Mouse (Mus musculus): ENCODE measurements around the gene Fam78a.

GRCm38 (mm10) chr2:32094001-32094707, 9.5 kb upstream of the Fam78a start:
- TF ChIP-seq POLR2A (IDR thresholded peaks at IDR 0.05; ENCODE audit: insufficient read depth, low read length) (no peak), CTCF (IDR thresholded peaks at IDR 0.05; ENCODE audit: low read depth, low read length) (no peak)

All from ES-Bruce4 (cell line).